In genomic region chr16:17812120-17812519, GRCm38 (mm10) we compare ENCODE assay signal across 10 mouse cellular contexts. TPM values are rescaled to one million over a fixed set of nuclear protein-coding genes. Genes with fewer than 3 reads are reported as not detected.
A peak's percentile ranks its signal among the peaks of the same experiment; 100 is the strongest.
DNase-seq lines count a peak whose midpoint lies in the region; ATAC-seq and TF ChIP-seq lines count a peak whose summit lies in the region.
"Had no signal": no experiment of that assay in that cellular context is flagged by ENCODE, and none has a peak within 500 bp of the region (broad histone marks: within the 10 kb centered on the region; RNA-seq: fewer than 3 reads in every experiment).

No protein-coding gene starts in this region.

- peak; percentile 43 for DNase-seq in A20 (ENCODE audit: low read depth, low spot score)
- DNase-seq in heart, postnatal 4 days, result peak; percentile 56
- DNase-seq in gastrocnemius, adult 8-10 months (ENCODE audit: low spot score in 2 of 2), result no peak

- no peak overlapping the region for H3K9ac ChIP-seq in intestine, postnatal 0 days (ENCODE audit: low read depth, low read length)
- H3K9ac ChIP-seq in intestine, embryonic 15.5 days, result no peak overlapping the region
- H3K9ac ChIP-seq: embryonic facial prominence, embryonic 15.5 days; limb, embryonic 13.5 days had no signal

- no peak overlapping the region for H3K4me2 ChIP-seq in intestine, postnatal 0 days (replicated peaks; ENCODE audit: low read depth)
- H3K4me2 ChIP-seq in intestine, embryonic 15.5 days (replicated peaks), result no peak overlapping the region
- H3K4me2 ChIP-seq: embryonic facial prominence, embryonic 15.5 days; limb, embryonic 13.5 days had no signal

- peak; percentile 87 for TF ChIP-seq CTCF in intestine, postnatal 0 days (IDR thresholded peaks at IDR 0.05; ENCODE audit: low read depth)

- H3K4me1 ChIP-seq in intestine, postnatal 0 days (replicated peaks; ENCODE audit: control insufficient read depth, insufficient read depth, low read length), result no peaks in the 10 kb centered on the region; the same call in 1 of the 2 replicates
- H3K4me1 ChIP-seq in intestine, embryonic 15.5 days (replicated peaks), result peaks cover 35% of the 10 kb centered on the region

- no peak overlapping the region for H3K4me3 ChIP-seq in intestine, postnatal 0 days (ENCODE audit: low read depth, low read length)
- H3K4me3 ChIP-seq in intestine, embryonic 15.5 days (replicated peaks), result no peak overlapping the region
- H3K4me3 ChIP-seq: embryonic facial prominence, embryonic 15.5 days; limb, embryonic 13.5 days had no signal

- no peaks in the 10 kb centered on the region for H3K36me3 ChIP-seq in intestine, postnatal 0 days (ENCODE audit: control insufficient read depth, insufficient read depth)
- H3K36me3 ChIP-seq in intestine, embryonic 15.5 days, result no peaks in the 10 kb centered on the region
- H3K36me3 ChIP-seq: embryonic facial prominence, embryonic 15.5 days had no signal

- no peak overlapping the region for H3K27ac ChIP-seq in intestine, postnatal 0 days (ENCODE audit: low read depth, low read length)
- H3K27ac ChIP-seq in intestine, embryonic 15.5 days, result no peak overlapping the region
- H3K27ac ChIP-seq: embryonic facial prominence, embryonic 15.5 days; limb, embryonic 13.5 days had no signal

- peaks cover 18% of the 10 kb centered on the region for H3K27me3 ChIP-seq in intestine, postnatal 0 days (replicated peaks; ENCODE audit: control insufficient read depth, insufficient read depth, low read length)
- H3K27me3 ChIP-seq in intestine, embryonic 15.5 days (replicated peaks), result 0 out of 2 replicates have a peak, but pooled peaks cover 6% of the 10 kb centered on the region
- H3K27me3 ChIP-seq: embryonic facial prominence, embryonic 15.5 days had no signal

- 5% methylated on average over 5 of the region's 5 CpGs for WGBS in intestine, postnatal 0 days
- WGBS in intestine, embryonic 15.5 days, result 5% methylated on average over 5 of the region's 5 CpGs

- ATAC-seq in intestine, postnatal 0 days, result no peak
- no peak for ATAC-seq in intestine, embryonic 15.5 days
- ATAC-seq in CD4-positive, CD25-positive, alpha-beta regulatory T cell, adult 4 months, result peak; percentile 35
- no peak for ATAC-seq in monocyte, adult 5-6 weeks (replicated peaks; ENCODE audit: insufficient number of reproducible peaks, low FRiP score, low TSS enrichment, poor library complexity, severe bottlenecking)

- no peaks in the 10 kb centered on the region for H3K9me3 ChIP-seq in intestine, postnatal 0 days (ENCODE audit: control insufficient read depth)
- no peaks in the 10 kb centered on the region for H3K9me3 ChIP-seq in intestine, embryonic 15.5 days
- H3K9me3 ChIP-seq: embryonic facial prominence, embryonic 15.5 days; limb, embryonic 13.5 days had no signal

RNA-seq across cellular contexts. Expression of gene Scarf2, which starts 15.0 kb away (rescaled TPM):
- polyA plus RNA-seq in intestine, postnatal 0 days (2015; fragmentation: Nextera tagmentation; extraction: Ambion mirVana), result 6.3 and 6.9 TPM in 2 replicates
- polyA plus RNA-seq in intestine, embryonic 15.5 days (2015; fragmentation: Nextera tagmentation; extraction: Ambion mirVana), result 11.5 and 11.7 TPM in 2 replicates
- polyA plus RNA-seq in CD4-positive, CD25-positive, alpha-beta regulatory T cell, adult 4 months (2017; shearing (Covaris generic)), result not detected
- total RNA-seq in heart, postnatal 4 days (2021), result 10 to 100 TPM; 16.6 to 17.7 TPM
- 0.19 to 0.21 TPM in 2 of 3 replicates, not detected in the other for total RNA-seq in monocyte, adult 5-6 weeks (2017)
- total RNA-seq in gastrocnemius, adult 8-10 months (2022), result 1 to 10 TPM; 1.1 to 3.3 (median 2.4) TPM

RNA-seq across cellular contexts. Expression of gene B830017H08Rik, which starts 20.8 kb away (rescaled TPM):
- polyA plus RNA-seq in intestine, postnatal 0 days (2015; fragmentation: Nextera tagmentation; extraction: Ambion mirVana), result not detected in 2 replicates
- polyA plus RNA-seq in intestine, embryonic 15.5 days (2015; fragmentation: Nextera tagmentation; extraction: Ambion mirVana), result not detected in 2 replicates
- polyA plus RNA-seq in CD4-positive, CD25-positive, alpha-beta regulatory T cell, adult 4 months (2017; shearing (Covaris generic)), result not detected
- total RNA-seq in heart, postnatal 4 days (2021), result not detected
- total RNA-seq in monocyte, adult 5-6 weeks (2017), result not detected in 3 replicates
- total RNA-seq in gastrocnemius, adult 8-10 months (2022), result not detected
- polyA plus RNA-seq: small intestine, adult 2 months had no signal

RNA-seq across cellular contexts. Expression of gene Car15, which starts 26.0 kb away (rescaled TPM):
- 0.39 and 0.59 TPM in 2 replicates for polyA plus RNA-seq in intestine, postnatal 0 days (2015; fragmentation: Nextera tagmentation; extraction: Ambion mirVana)
- 2.0 and 3.1 TPM in 2 replicates for polyA plus RNA-seq in intestine, embryonic 15.5 days (2015; fragmentation: Nextera tagmentation; extraction: Ambion mirVana)
- polyA plus RNA-seq in CD4-positive, CD25-positive, alpha-beta regulatory T cell, adult 4 months (2017; shearing (Covaris generic)), result 1 to 10 TPM; 4.1 to 5.2 TPM
- total RNA-seq in heart, postnatal 4 days (2021), result 1 to 10 TPM; 1.4 to 1.6 TPM
- 0.43 to 7.7 TPM (median 6.5 TPM) in 3 replicates for total RNA-seq in monocyte, adult 5-6 weeks (2017)
- total RNA-seq in gastrocnemius, adult 8-10 months (2022), result 1 to 10 TPM in 2 of 4 experiments, under 1 TPM in 2; 0.46 to 1.1 (median 0.81) TPM

RNA-seq across cellular contexts. Expression of gene Klhl22, which starts 52.7 kb away (rescaled TPM):
- polyA plus RNA-seq in intestine, postnatal 0 days (2015; fragmentation: Nextera tagmentation; extraction: Ambion mirVana), result 29.0 and 29.9 TPM in 2 replicates
- polyA plus RNA-seq in intestine, embryonic 15.5 days (2015; fragmentation: Nextera tagmentation; extraction: Ambion mirVana), result 52.3 and 55.6 TPM in 2 replicates
- polyA plus RNA-seq in CD4-positive, CD25-positive, alpha-beta regulatory T cell, adult 4 months (2017; shearing (Covaris generic)), result 10 to 100 TPM; 15.6 to 30.9 TPM
- total RNA-seq in heart, postnatal 4 days (2021), result 10 to 100 TPM; 24.6 to 25.1 TPM
- total RNA-seq in monocyte, adult 5-6 weeks (2017), result 5.0 to 8.2 TPM (median 6.7 TPM) in 3 replicates
- 10 to 100 TPM; 20.1 to 30.6 (median 25.4) TPM for total RNA-seq in gastrocnemius, adult 8-10 months (2022)

Comparison
In these comparisons a context has a peak if more than half of its experiments do, and no peak if none do; other contexts are left out.
1. DNase-seq: peak in A20 (single experiment) and heart, postnatal 4 days (single experiment); none in gastrocnemius, adult 8-10 months (0 of 2).
2. RNA of gene Scarf2, which starts 15.0 kb away (total RNA-seq): 16.6 to 17.7 TPM in heart, postnatal 4 days; 1.1 to 3.3 TPM in gastrocnemius, adult 8-10 months and 0.19 to 0.21 TPM in monocyte, adult 5-6 weeks; every median in the first group is over 4 times any median in the second.